Mouse (Mus musculus) embryonic fibroblast, embryonic 13.5 days (primary cell): ENCODE measurements around the gene Fbn1.

Experiments used
- CTCF ChIP-seq: IDR thresholded peaks from 2 replicates; pipeline ENCODE4 v1.5.1; 2011; ENCODE audit warnings: mild to moderate bottlenecking, control low read depth, low read length, moderate library complexity, borderline replicate concordance; ENCODE audit not compliant: insufficient read depth
- POLR2A ChIP-seq: IDR thresholded peaks from 2 replicates; pipeline ENCODE4 v1.6.1; 2011; ENCODE audit warnings: low read depth, mild to moderate bottlenecking, control low read depth, low read length, moderate library complexity

GRCm38 (mm10) chr2:125349144-125349543 is 158.6 kb downstream of the Fbn1 start:
- no peak for TF ChIP-seq POLR2A
- TF ChIP-seq CTCF = no peak
